Mouse (Mus musculus) lung, postnatal 0 days (tissue): ENCODE measurements around the gene Mmp11.

ENCODE experiments used
- CTCF ChIP-seq: IDR thresholded peaks from 2 replicates; pipeline ENCODE4 v1.5.1; 2016; ENCODE audit warnings: antibody characterized with exemption, mild to moderate bottlenecking
- EP300 ChIP-seq: IDR thresholded peaks from 2 replicates; pipeline ENCODE4 v1.6.1; 2016; ENCODE audit warnings: antibody characterized with exemption, mild to moderate bottlenecking, control low read depth

- TF ChIP-seq EP300 (no peak), CTCF (no peak)
Observed at GRCm38 (mm10) chr10:75939481-75940234, 3.4 kb upstream of the Mmp11 start.
